Mouse (Mus musculus) myocyte (in vitro differentiated cells): ENCODE results near the gene Zfpm1.

Experiments used
- CEBPB ChIP-seq: IDR thresholded peaks from 2 replicates; pipeline ENCODE4 v1.6.1; 2011; ENCODE audit warnings: mild to moderate bottlenecking, moderate library complexity; ENCODE audit not compliant: poor library complexity, insufficient read depth, severe bottlenecking
- E2F4 ChIP-seq: IDR thresholded peaks from one replicate; pipeline ENCODE4 v1.6.1; 2011; ENCODE audit warnings: mild to moderate bottlenecking, control low read depth, moderate library complexity; ENCODE audit not compliant: insufficient read depth
- MAX ChIP-seq: IDR thresholded peaks from one replicate; pipeline ENCODE4 v1.6.1; 2011; ENCODE audit warnings: low read depth, mild to moderate bottlenecking, control low read depth
- MYOD1 ChIP-seq, 3 experiments: IDR thresholded peaks; one replicate each; pipeline ENCODE4 v1.6.1; 2011; ENCODE audit warnings: control low read depth in 2 of 3, low read depth in 2 of 3, mild to moderate bottlenecking in 2 of 3, moderate library complexity in 1 of 3; ENCODE audit not compliant: insufficient read length in 2 of 3, control insufficient read depth in 1 of 3
- POLR2A ChIP-seq: IDR thresholded peaks from one replicate; pipeline ENCODE4 v1.6.1; 2011; ENCODE audit warnings: low read depth, mild to moderate bottlenecking, control low read depth, moderate library complexity; ENCODE audit not compliant: insufficient read length
- POLR2AphosphoS2 ChIP-seq: IDR thresholded peaks from one replicate; pipeline ENCODE4 v1.6.1; 2011; ENCODE audit warnings: low read depth, control low read depth; ENCODE audit not compliant: insufficient read length
- SRF ChIP-seq: IDR thresholded peaks from one replicate; pipeline ENCODE4 v1.6.1; 2011; ENCODE audit warnings: low read depth; ENCODE audit not compliant: control insufficient read depth, insufficient read length
- TCF12 ChIP-seq: IDR thresholded peaks from one replicate; pipeline ENCODE4 v1.6.1; 2011; ENCODE audit warnings: mild to moderate bottlenecking, control low read depth; ENCODE audit not compliant: poor library complexity, insufficient read depth, severe bottlenecking
- USF1 ChIP-seq: IDR thresholded peaks from one replicate; pipeline ENCODE4 v1.6.1; 2011; ENCODE audit warnings: low read depth, mild to moderate bottlenecking, control low read depth, moderate library complexity

DNA sequence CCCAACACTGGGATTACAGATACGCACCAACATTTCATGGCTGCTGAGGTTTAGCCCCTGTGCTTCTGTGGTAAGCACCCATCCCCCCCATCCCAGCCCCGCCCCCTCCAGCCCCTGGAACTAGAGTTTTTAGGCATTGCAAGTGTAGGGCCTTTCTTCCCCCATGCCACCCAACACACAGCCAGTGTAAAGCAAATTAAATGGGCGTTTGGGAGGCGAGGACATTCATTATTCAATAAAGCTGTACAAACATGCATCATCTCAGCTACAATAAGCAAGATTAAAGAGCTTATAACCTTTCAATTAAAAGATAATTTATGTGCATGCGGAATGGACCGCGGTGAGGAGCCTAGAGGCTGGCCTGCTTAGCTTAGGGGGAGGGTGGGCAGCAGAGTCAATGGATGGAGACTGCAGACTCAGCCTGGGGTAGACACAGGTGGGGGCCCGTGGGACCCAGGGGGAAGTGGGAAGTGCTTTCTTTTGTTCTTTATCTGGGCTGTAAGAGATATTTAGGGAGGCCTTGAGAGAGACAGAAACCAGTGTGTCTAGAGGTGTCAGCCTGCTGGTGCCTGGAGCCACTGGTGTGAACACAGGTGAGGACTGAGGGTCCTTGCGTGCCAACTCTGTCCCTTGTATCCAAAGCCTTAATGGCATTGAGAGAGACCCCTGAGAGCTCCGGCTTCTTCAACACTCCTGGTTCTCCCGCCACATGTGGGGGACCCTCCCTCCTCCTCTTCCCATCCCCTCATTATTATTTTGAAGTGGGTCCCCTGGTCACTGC lies 68.6 kb downstream of the Zfpm1 start:
- TF ChIP-seq POLR2A (no peak), SRF (no peak), MAX (no peak), MYOD1 (IDR thresholded peaks at IDR 0.05; ENCODE audit: control insufficient read depth in 1 of 3, insufficient read length in 2 of 3, low read depth in 2 of 3) (no peak), POLR2AphosphoS2 (no peak), CEBPB (no peak), E2F4 (no peak), TCF12 (no peak), USF1 (no peak)
